Mouse (Mus musculus): ENCODE measurements around the gene Mdga1.

Gene Mdga1

GRCm38 (mm10) chr17:29920089-29920488 lies 49.8 kb downstream of the Mdga1 start:
- peak; percentile 42 for DNase-seq (ENCODE audit: low read depth, low spot score)

DNA sequence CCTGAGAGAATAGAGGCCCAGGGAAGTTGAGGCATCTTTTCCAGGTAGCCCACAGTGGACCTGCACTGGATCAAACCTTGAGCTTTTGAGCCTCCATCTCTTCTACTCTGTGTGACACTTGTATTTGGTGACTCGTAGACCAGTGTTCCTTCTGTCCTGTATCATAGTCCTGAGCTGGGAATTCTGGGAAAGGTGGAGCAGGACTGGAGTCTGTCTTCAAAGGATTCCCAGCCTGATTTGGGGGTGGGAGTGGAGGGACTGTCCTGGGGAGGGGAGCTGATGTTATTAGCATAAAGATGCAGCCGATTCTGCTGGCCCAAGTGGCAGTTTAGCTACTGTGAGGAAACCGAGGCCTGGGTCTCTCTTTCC lies 50.4 kb downstream of the Mdga1 start:
- no peak for DNase-seq (ENCODE audit: low read depth, low spot score)

GRCm38 (mm10) chr17:29918791-29919551 lies 50.9 kb downstream of the Mdga1 start:
- no peak for DNase-seq (ENCODE audit: low read depth, low spot score)

DNA sequence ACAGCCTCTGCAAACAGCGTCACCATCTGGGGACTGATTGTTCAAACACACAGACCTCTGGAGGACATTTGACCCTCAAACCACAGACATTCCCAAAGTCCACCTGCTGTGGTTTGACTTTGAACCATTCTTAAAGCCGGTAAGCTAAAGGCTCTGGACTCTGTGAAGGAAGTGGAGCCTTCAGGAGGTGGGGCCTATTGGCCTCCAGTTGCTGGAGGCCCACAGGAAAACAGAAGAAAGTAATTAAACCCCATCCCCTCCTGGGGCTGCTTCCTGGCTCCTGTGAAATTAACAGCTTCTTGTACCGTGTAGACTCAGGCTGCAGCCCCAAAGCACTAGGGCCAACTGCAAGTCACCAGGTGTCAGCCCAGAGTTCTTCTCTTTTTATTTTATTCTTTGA lies 52.9 kb downstream of the Mdga1 start:
- DNase-seq (ENCODE audit: low read depth, low spot score): no peak

DNA sequence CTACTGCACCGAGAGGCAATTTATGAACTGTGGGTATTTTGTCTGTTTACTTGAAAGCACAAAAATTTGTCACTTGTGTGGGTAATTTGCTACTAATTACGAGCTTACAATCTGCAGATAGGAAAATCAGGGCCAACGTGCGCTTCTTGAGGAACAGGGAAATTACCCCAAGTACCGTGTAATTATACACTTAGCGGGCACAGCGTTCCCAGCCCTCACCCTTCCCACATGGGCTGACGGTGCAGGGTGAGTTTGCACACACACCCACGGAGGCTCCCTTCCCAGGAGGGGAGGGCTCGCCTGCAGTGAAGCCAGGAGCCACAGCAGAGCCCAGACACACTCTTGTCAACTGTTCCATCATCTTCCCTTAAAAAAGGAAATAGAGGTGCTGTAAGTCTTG lies 54.1 kb downstream of the Mdga1 start:
- no peak for DNase-seq (ENCODE audit: low read depth, low spot score)

DNA sequence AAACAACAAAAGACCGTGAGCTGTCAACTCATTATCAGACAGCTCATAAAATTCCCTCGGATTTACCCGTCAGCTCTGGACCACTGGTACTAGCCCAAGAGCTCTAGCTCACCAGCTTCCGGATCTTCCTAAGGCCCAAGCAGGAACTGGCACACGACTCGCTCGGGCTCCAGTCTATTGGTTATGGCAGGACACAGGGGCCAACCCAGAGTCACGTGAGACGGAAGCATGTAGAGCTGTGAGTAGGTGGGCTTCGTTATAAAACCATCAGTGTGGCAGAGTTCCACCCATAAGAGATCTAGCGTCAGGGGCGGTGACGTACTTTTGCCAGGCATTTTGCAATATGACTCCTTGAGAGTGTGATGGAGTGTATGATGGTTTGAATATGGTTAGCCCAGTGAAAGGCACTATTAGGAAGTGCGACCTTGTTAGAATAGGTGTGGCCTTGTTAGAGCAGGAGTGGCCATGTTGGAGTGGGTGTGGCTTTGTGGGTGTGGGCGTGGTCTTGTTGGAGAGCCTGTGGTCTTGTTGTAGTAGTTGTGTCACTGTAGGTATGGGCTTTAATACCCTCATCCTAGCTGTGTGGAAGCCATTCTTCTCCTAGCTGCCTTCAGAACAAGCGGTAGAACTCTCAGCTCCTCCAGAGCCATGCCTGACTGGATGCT lies 56.5 kb downstream of the Mdga1 start:
- DNase-seq (ENCODE audit: low read depth, low spot score): peak; percentile 84

- no peak for DNase-seq (ENCODE audit: low read depth, low spot score)
Measured at GRCm38 (mm10) chr17:29912733-29913132, 57.2 kb downstream of the Mdga1 start.

- peak; percentile 55 for DNase-seq (ENCODE audit: low read depth, low spot score)
Measured at GRCm38 (mm10) chr17:29909031-29909430, 60.9 kb downstream of the Mdga1 start.

DNA sequence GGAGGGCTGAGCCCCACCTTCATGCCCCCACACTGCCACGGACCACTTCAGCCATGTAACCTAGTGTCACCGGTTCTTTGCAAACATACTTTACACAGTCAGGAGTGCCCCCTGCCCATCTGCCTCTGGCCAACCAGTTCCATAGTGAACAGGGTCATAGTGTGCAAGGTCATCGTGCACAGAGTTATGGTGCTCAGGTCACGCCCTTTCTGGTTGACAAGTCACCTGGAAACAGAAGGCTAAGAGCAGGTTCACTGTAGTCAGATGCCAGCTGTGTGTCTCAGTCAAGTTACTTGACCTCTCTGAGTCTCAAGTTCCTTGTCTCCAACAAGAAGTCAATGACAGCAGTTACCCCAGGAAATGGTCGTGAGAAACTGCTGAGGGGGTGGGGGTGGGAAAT lies 65.2 kb downstream of the Mdga1 start:
- DNase-seq (ENCODE audit: low read depth, low spot score): no peak

DNA sequence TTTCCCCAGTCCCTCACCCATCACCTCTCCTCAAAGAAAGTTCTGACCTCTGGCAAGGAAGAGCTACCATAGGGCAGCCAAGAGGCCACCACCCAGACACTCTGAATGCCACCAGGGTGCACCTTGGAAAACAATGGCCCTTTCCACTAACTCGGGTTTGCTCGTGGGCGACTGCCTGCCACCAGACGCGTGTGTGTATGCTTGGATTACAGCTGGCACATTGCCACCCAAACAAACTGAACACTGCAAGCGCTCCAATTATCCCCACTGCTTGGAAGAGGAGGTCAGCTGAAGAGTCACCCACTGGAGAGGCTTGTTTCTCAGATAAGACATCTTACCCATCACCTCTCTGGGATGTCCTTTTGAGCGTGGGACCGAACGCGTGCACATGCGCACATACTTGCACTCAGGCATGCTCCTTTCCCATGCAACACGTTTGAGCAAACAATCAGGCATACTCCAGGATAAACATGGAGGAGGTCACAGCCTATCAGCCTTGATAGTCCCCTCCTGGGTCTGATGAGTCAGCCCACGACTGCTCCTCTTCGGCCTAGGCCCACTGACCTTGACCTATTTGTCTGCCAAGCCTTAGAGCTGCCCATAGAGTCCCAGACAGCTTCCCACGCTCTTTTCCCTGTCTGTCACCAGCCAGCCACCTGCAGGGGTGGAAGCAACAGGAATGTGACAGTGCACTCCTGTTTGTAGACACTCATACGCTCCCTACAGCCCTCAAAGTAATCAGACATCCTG lies 67.3 kb downstream of the Mdga1 start:
- DNase-seq (ENCODE audit: low read depth, low spot score): no peak

DNA sequence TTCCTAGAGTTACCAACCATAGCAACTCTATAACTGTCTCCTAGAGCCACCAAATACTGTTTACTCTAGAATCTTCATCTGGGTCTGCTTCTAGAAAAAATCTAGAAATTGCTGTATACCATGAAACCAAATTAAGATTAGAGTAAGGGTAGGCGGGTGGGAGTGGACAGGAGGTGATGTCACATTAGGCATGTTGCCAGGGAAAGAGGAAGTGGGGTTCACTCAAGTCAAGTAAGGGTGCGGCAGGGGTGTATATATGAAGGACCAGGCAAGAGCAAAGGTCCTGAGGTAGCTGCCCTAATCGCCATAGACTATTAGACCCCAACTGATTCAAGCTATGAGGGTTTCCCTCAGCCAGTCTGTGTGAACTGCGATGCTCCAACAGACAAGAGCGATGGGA lies 69.6 kb downstream of the Mdga1 start:
- DNase-seq (ENCODE audit: low read depth, low spot score): no peak

DNA sequence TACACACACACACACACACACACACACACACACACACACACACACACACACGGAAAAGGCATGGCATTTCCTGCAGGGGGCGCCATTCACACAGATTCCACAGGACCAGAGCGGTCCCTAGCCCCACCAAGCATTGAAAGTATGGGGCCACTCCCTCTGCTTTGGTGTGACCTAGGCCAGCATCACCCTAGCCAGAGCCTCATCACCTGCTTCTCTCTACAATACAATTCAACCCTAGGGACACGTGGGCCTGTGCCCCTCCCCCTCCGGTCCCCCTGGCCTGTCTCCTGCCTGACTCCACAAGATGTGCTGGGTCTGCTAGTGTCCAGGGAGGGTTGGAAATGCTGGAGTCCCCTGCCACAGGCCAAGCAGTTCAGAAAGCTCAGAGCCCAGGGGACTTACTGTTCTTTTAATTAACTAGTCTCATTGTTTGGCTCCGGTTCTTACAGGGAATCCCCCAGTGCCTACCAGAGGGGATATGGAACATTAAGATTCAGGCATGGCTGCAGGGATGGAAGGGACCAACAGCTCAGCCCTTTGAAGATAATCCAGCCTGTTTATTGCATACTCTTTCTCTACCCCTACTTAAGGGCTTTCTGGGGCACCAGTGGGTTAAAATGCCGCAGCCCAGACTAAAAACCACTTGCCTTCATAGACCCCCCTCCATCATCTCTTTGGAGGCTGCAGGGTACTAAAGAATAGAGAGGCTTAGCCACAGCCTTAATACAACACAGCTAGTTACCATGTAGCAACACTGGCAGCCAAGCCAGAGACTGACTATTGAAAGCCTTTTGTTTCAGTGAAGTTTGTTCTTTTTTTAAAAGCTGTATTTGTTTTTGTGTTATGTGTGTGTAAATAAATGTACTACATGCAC lies 73.5 kb downstream of the Mdga1 start:
- DNase-seq (ENCODE audit: low read depth, low spot score): peak; percentile 84

- DNase-seq (ENCODE audit: low read depth, low spot score): no peak
Measured at GRCm38 (mm10) chr17:29895566-29895965, 74.3 kb downstream of the Mdga1 start.

DNA sequence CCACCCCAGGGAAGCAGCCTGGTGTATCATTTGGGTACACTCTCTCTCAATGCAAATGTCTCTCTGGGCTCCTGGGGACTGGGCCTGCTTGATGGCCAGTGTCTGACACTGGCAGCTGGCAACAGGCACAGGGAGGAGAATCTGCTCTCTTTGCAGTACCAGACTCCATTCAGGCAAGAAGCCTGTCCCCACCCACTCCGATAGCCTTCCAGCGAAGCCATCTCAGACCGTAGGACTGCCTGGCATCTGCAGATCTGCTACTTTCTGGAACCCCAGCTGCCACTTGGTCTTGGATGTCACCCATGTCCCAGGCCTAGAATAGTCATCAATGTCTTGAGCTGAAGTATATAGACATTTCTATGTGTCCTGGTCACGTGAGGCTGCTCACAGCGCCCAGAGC lies 74.9 kb downstream of the Mdga1 start:
- DNase-seq (ENCODE audit: low read depth, low spot score): no peak

- no peak for DNase-seq (ENCODE audit: low read depth, low spot score)
Measured at GRCm38 (mm10) chr17:29890451-29891110, 79.3 kb downstream of the Mdga1 start.

GRCm38 (mm10) chr17:29888981-29889980 lies 80.6 kb downstream of the Mdga1 start:
- peak; percentile 64 for DNase-seq (ENCODE audit: low read depth, low spot score)

GRCm38 (mm10) chr17:29887881-29888826 lies 81.7 kb downstream of the Mdga1 start:
- DNase-seq (ENCODE audit: low read depth, low spot score): peak; percentile 60

- DNase-seq (ENCODE audit: low read depth, low spot score): peak; percentile 76
Measured at GRCm38 (mm10) chr17:29887271-29887880, 82.5 kb downstream of the Mdga1 start.
